Mouse (Mus musculus) E14TG2a.4 (cell line): ENCODE measurements around the gene Cep170.

Source experiments
- CTCF ChIP-seq: conservative IDR thresholded peaks from 2 replicates; pipeline ENCODE4 v1.5.1; 2014; ENCODE audit warnings: low read length
- POU5F1 ChIP-seq: IDR thresholded peaks from 2 replicates; pipeline ENCODE4 v1.6.1; 2014; ENCODE audit warnings: low read length, borderline replicate concordance

DNA sequence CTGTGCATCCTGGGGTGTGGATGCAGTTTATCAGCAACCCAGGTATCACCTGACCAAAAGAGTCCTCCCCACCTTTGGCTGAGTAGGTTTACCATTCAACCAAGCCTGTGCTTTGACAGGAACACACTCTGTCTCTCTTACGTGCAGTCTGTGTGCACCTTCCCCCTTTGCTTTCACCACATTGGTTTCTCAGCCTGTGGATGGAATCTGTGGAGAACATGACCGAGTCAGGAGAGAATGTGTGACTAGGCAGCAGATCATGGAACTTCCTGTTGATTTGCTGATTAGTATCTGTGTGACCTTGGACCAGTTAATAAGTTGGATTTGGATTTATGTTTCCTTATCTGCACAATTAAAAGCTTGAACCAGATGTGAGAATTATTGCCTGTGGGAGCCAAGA is 4.3 kb upstream of the Cep170 start:
- TF ChIP-seq CTCF: no peak
- no peak for TF ChIP-seq POU5F1
